Comparison of ENCODE assay signal across 19 mouse cellular contexts in genomic region chr12:105003715-105004114, GRCm38 (mm10). TPM values are rescaled to one million over a fixed set of nuclear protein-coding genes. Genes with fewer than 3 reads are reported as not detected.
DNase-seq lines count a peak whose midpoint lies in the region; ATAC-seq and TF ChIP-seq lines count a peak whose summit lies in the region.
"Had no signal": no experiment of that assay in that cellular context is flagged by ENCODE, and none has a peak within 500 bp of the region (broad histone marks: within the 10 kb centered on the region; RNA-seq: fewer than 3 reads in every experiment).

No protein-coding gene starts in this region.

- TF ChIP-seq EP300 in CH12.LX (IDR thresholded peaks at IDR 0.05; ENCODE audit: low read length): no peak
- no peak for TF ChIP-seq EP300 in stomach, postnatal 0 days (optimal IDR thresholded peaks at IDR 0.05)

- TF ChIP-seq RAD21 in CH12.LX (IDR thresholded peaks at IDR 0.05; ENCODE audit: low read depth, low read length): no peak

- no peak for DNase-seq in testis, postnatal 10 days (ENCODE audit: low spot score)
- no peak for DNase-seq in CH12.LX (ENCODE audit: extremely low read depth)
- DNase-seq in stomach, postnatal 0 days (ENCODE audit: low spot score): no peak
- no peak for DNase-seq in heart, postnatal 25 days (ENCODE audit: low spot score)
- no peak for DNase-seq in frontal cortex, postnatal 14 days (ENCODE audit: low spot score in 2 of 2)
- DNase-seq: cerebellum, adult 9-11 months; heart, adult 2 months; kidney, adult 18-20 months; kidney, postnatal 10 days; layer of hippocampus, postnatal 36 days; left cerebral cortex, postnatal 4 days; midbrain, embryonic 14.5 days; right cerebral cortex, postnatal 14 days; spleen, adult 18-20 months had no signal

- no peak for TF ChIP-seq POLR2A in testis, adult 2 months (IDR thresholded peaks at IDR 0.05; ENCODE audit: control insufficient read depth, low read depth, low read length)
- no peak for TF ChIP-seq POLR2A in CH12.LX (IDR thresholded peaks at IDR 0.05; ENCODE audit: low read depth, low read length)

- H3K9me3 ChIP-seq in CH12.LX (replicated peaks; ENCODE audit: low read length): no peaks in the 10 kb centered on the region
- no peaks in the 10 kb centered on the region for H3K9me3 ChIP-seq in embryonic facial prominence, embryonic 13.5 days
- no peaks in the 10 kb centered on the region for H3K9me3 ChIP-seq in stomach, postnatal 0 days (ENCODE audit: control insufficient read depth, low read length)
- H3K9me3 ChIP-seq: hindbrain, embryonic 10.5 days; liver, embryonic 12.5 days had no signal

- peak overlapping the region; percentile 39 for H3K4me2 ChIP-seq in CH12.LX (ENCODE audit: insufficient read depth, low read depth, poor library complexity, severe bottlenecking)
- H3K4me2 ChIP-seq in embryonic facial prominence, embryonic 13.5 days: no peak overlapping the region
- 0 out of 2 replicates have a peak overlapping the region, but pooled peaks have one; percentile 1 for H3K4me2 ChIP-seq in stomach, postnatal 0 days (replicated peaks; ENCODE audit: low read depth)

- no peak for ATAC-seq in embryonic facial prominence, embryonic 13.5 days (ENCODE audit: insufficient number of reproducible peaks, insufficient read depth, low FRiP score, low TSS enrichment, low read depth)
- ATAC-seq in stomach, postnatal 0 days (ENCODE audit: low FRiP score, low TSS enrichment): no peak
- ATAC-seq: liver, embryonic 12.5 days; lung, postnatal 0 days had no signal

- intact Hi-C loops in heart, postnatal 25 days (cut with DNase I): no loop called here

- H3K27me3 ChIP-seq in testis, adult 2 months (ENCODE audit: control insufficient read depth, insufficient read depth, low read length): no peaks in the 10 kb centered on the region
- H3K27me3 ChIP-seq in CH12.LX (replicated peaks): no peaks in the 10 kb centered on the region
- peaks cover 21% of the 10 kb centered on the region for H3K27me3 ChIP-seq in embryonic facial prominence, embryonic 13.5 days
- H3K27me3 ChIP-seq in stomach, postnatal 0 days (ENCODE audit: control insufficient read depth, insufficient read depth, low read length): peaks cover 2% of the 10 kb centered on the region; the same call in 1 of the 2 replicates

- H3K36me3 ChIP-seq in testis, adult 2 months (ENCODE audit: control insufficient read depth, insufficient read depth, low read length): no peaks in the 10 kb centered on the region
- peaks cover 0 to 23% of the 10 kb centered on the region in 2 experiments for H3K36me3 ChIP-seq in CH12.LX (replicated peaks in 1 of 2; ENCODE audit: control insufficient read depth in 1 of 2, insufficient read depth in 1 of 2, low read length in 1 of 2)
- H3K36me3 ChIP-seq in embryonic facial prominence, embryonic 13.5 days: no peaks in the 10 kb centered on the region
- H3K36me3 ChIP-seq in stomach, postnatal 0 days (ENCODE audit: control insufficient read depth, insufficient read depth, low read length): no peaks in the 10 kb centered on the region
- H3K36me3 ChIP-seq: hindbrain, embryonic 10.5 days; liver, embryonic 12.5 days had no signal

- H3K4me1 ChIP-seq in testis, adult 2 months (ENCODE audit: control insufficient read depth, insufficient read depth, low read length): peaks cover 16% of the 10 kb centered on the region
- H3K4me1 ChIP-seq in CH12.LX (ENCODE audit: control insufficient read depth in 1 of 2, insufficient read depth in 2 of 2): peaks cover 59 to 91% of the 10 kb centered on the region in 2 experiments
- peaks cover 32% of the 10 kb centered on the region for H3K4me1 ChIP-seq in embryonic facial prominence, embryonic 13.5 days
- 0 out of 2 replicates have a peak, but pooled peaks cover 2% of the 10 kb centered on the region for H3K4me1 ChIP-seq in stomach, postnatal 0 days (replicated peaks; ENCODE audit: control insufficient read depth, insufficient read depth)

- H3K79me2 ChIP-seq in CH12.LX (replicated peaks; ENCODE audit: control insufficient read depth, extremely low read depth, insufficient read depth, poor library complexity, severe bottlenecking): peaks cover 46% of the 10 kb centered on the region

- peak overlapping the region; percentile 32 for H3K4me3 ChIP-seq in testis, adult 2 months (ENCODE audit: control insufficient read depth, low read depth, low read length)
- H3K4me3 ChIP-seq in CH12.LX (replicated peaks in 1 of 3; ENCODE audit: low read depth in 2 of 3, low read length in 2 of 3, poor library complexity in 1 of 3): peak overlapping the region in 1 of 3 experiments; percentile 2
- no peak overlapping the region for H3K4me3 ChIP-seq in embryonic facial prominence, embryonic 13.5 days
- H3K4me3 ChIP-seq in stomach, postnatal 0 days (ENCODE audit: low read depth, low read length): no peak overlapping the region
- H3K4me3 ChIP-seq: heart, adult 2 months; hindbrain, embryonic 10.5 days; liver, embryonic 12.5 days had no signal

- no peak for TF ChIP-seq CTCF in testis, adult 2 months (IDR thresholded peaks at IDR 0.05; ENCODE audit: control insufficient read depth, insufficient read depth, insufficient replicate concordance, low read depth, low read length)
- TF ChIP-seq CTCF in CH12.LX (conservative IDR thresholded peaks at IDR 0.05 in 1 of 2, IDR thresholded peaks at IDR 0.05 in 1 of 2; ENCODE audit: low read depth in 2 of 2, low read length in 2 of 2): no peak
- no peak for TF ChIP-seq CTCF in stomach, postnatal 0 days (IDR thresholded peaks at IDR 0.05; ENCODE audit: low read depth)

- H3K9ac ChIP-seq in CH12.LX (ENCODE audit: insufficient read depth, low read depth): peak overlapping the region; percentile 53
- no peak overlapping the region for H3K9ac ChIP-seq in embryonic facial prominence, embryonic 13.5 days
- no peak overlapping the region for H3K9ac ChIP-seq in stomach, postnatal 0 days (ENCODE audit: low read length)
- H3K9ac ChIP-seq: liver, embryonic 12.5 days had no signal

- dilution Hi-C loops in CH12.LX (cut with MboI; ENCODE audit: extremely low pct_ligation_motif_present, extremely low pct_unique_long_range_greater_than_20kb, low sequenced_read_pairs): no loop called here

- in situ Hi-C loops in CH12.LX (cut with MboI; ENCODE audit: low pct_ligation_motif_present, low pct_unique_long_range_greater_than_20kb, low sequenced_read_pairs): loop anchor here (10.0 kb wide), 1 partner anchor 49 kb away; no protein-coding TSS in a partner anchor

- H3K27ac ChIP-seq in testis, adult 2 months (ENCODE audit: control insufficient read depth, insufficient read depth, low read depth, low read length): no peak overlapping the region
- peak overlapping the region; percentile 32; the same call in 1 of the 2 replicates for H3K27ac ChIP-seq in CH12.LX (ENCODE audit: insufficient read depth, low read depth)
- 0 out of 2 replicates have a peak overlapping the region, but pooled peaks have one; percentile 33 for H3K27ac ChIP-seq in embryonic facial prominence, embryonic 13.5 days
- peak overlapping the region; percentile 46 for H3K27ac ChIP-seq in stomach, postnatal 0 days (replicated peaks)
- H3K27ac ChIP-seq: heart, adult 2 months; hindbrain, embryonic 10.5 days; liver, embryonic 12.5 days had no signal

- WGBS in embryonic facial prominence, embryonic 13.5 days: 58% methylated on average over 3 of the region's 3 CpGs
- WGBS in stomach, postnatal 0 days: 50% methylated on average over 3 of the region's 3 CpGs

TF ChIP-seq in CH12.LX, 34 proteins besides CTCF, POLR2A, EP300 and RAD21:
- no peak for TF ChIP-seq MYC (IDR thresholded peaks at IDR 0.05; ENCODE audit: low read depth, low read length)
- TF ChIP-seq KAT2A (IDR thresholded peaks at IDR 0.05; ENCODE audit: insufficient replicate concordance, low read length): no peak
- no peak for TF ChIP-seq IRF4 (IDR thresholded peaks at IDR 0.05; ENCODE audit: low read depth, low read length)
- TF ChIP-seq USF1 (IDR thresholded peaks at IDR 0.05; ENCODE audit: low read depth, low read length): no peak
- no peak for TF ChIP-seq MEF2A (IDR thresholded peaks at IDR 0.05; ENCODE audit: borderline replicate concordance, low read depth, low read length)
- no peak for TF ChIP-seq TCF12 (IDR thresholded peaks at IDR 0.05; ENCODE audit: low read depth, low read length)
- no peak for TF ChIP-seq UBTF (IDR thresholded peaks at IDR 0.05; ENCODE audit: low read depth, low read length)
- TF ChIP-seq RCOR1 (conservative IDR thresholded peaks at IDR 0.05; ENCODE audit: low read depth, low read length): no peak
- TF ChIP-seq SIN3A (IDR thresholded peaks at IDR 0.05; ENCODE audit: low read length): no peak
- TF ChIP-seq TBP (conservative IDR thresholded peaks at IDR 0.05; ENCODE audit: low read depth, low read length): no peak

RNA-seq across cellular contexts. Expression of gene Syne3, which starts 5.9 kb away (rescaled TPM):
- 7.5 and 7.8 TPM in 2 replicates for polyA plus RNA-seq in testis, adult 2 months (2012; rRNA removed)
- total RNA-seq in CH12.LX (2012; rRNA removed): 16.6 and 18.7 TPM in 2 replicates
- 5.3 and 5.5 TPM in 2 replicates for total RNA-seq in CH12.LX (2014; rRNA removed)
- polyA plus RNA-seq in CH12.LX (2012; ENCODE audit: insufficient read length, low read depth): 7.3 and 7.5 TPM in 2 replicates
- polyA plus RNA-seq in embryonic facial prominence, embryonic 13.5 days (2015; fragmentation: Nextera tagmentation; extraction: Ambion mirVana): 1.3 and 1.6 TPM in 2 replicates
- polyA plus RNA-seq in stomach, postnatal 0 days (2015; fragmentation: Nextera tagmentation; extraction: Ambion mirVana): 0.62 and 0.72 TPM in 2 replicates
- total RNA-seq in heart, postnatal 25 days (2021): 1 to 10 TPM; 6.2 to 7.1 TPM

RNA-seq across cellular contexts. Expression of gene Glrx5, which starts 28.8 kb away (rescaled TPM):
- 13.8 and 14.2 TPM in 2 replicates for polyA plus RNA-seq in testis, adult 2 months (2012; rRNA removed)
- total RNA-seq in CH12.LX (2012; rRNA removed) (38.5 and 51.6 TPM in 2 replicates), CH12.LX (2014; rRNA removed) (72.8 and 79.5 TPM in 2 replicates)
- polyA plus RNA-seq in CH12.LX (2012; ENCODE audit: insufficient read length, low read depth): 112 and 123 TPM in 2 replicates
- polyA plus RNA-seq in embryonic facial prominence, embryonic 13.5 days (2015; fragmentation: Nextera tagmentation; extraction: Ambion mirVana): 149 and 158 TPM in 2 replicates
- polyA plus RNA-seq in stomach, postnatal 0 days (2015; fragmentation: Nextera tagmentation; extraction: Ambion mirVana): 125 and 134 TPM in 2 replicates
- total RNA-seq in heart, postnatal 25 days (2021): 10 to 100 TPM; 95.9 to 99.0 TPM
